Mouse (Mus musculus) cerebellum, adult 2 months (tissue): ENCODE data around the gene Ly6g5b. TPM values are rescaled to one million over a fixed set of nuclear protein-coding genes. Genes with fewer than 3 reads are reported as not detected.

Experiments used
- DNase-seq, 2 experiments: peaks; one replicate each; pipeline ENCODE4 v3.0.0; 2021
- H3K27ac ChIP-seq: fragments of 200-500 bp; 2 replicates; pipeline ENCODE4 v1.5.1; 2012; ENCODE audit warnings: low read length, control low read depth, inconsistent platforms; ENCODE audit not compliant: insufficient read depth
- H3K27me3 ChIP-seq: fragments of 200-500 bp; 2 replicates; pipeline ENCODE4 v1.6.1; 2012; ENCODE audit warnings: inconsistent platforms, mild to moderate bottlenecking, low read length, moderate library complexity; ENCODE audit not compliant: control insufficient read depth, insufficient read depth
- H3K4me1 ChIP-seq: fragments of 200-500 bp; 2 replicates; pipeline ENCODE4 v1.6.1; 2011; ENCODE audit warnings: low read length; ENCODE audit not compliant: control insufficient read depth, insufficient read depth
- H3K4me3 ChIP-seq: fragments of 200-500 bp; replicated peaks from 2 replicates; pipeline ENCODE3; 2011; ENCODE audit warnings: mild to moderate bottlenecking, low read depth, low read length, control low read depth; ENCODE audit not compliant: insufficient read depth
- CTCF ChIP-seq: fragments of 200-500 bp; IDR thresholded peaks from 2 replicates; pipeline ENCODE4 v1.5.1; 2011; ENCODE audit warnings: low read depth, mild to moderate bottlenecking, control low read depth, low read length, moderate library complexity, borderline replicate concordance; ENCODE audit not compliant: insufficient read depth
- POLR2A ChIP-seq: fragments of 200-500 bp; IDR thresholded peaks from 2 replicates; pipeline ENCODE4 v1.6.1; 2011; ENCODE audit warnings: low read length, control low read depth, borderline replicate concordance; ENCODE audit not compliant: insufficient read depth
- WGBS: fragments of 180-500 bp; shearing (Covaris S2); methylation state at CpG from one replicate; pipeline ENCODE4 v1.1.7; 2018; 5-methylcytosine and 5-hydroxymethylcytosine counted together
- polyA plus RNA-seq: library from polyadenylated mRNA; depleted of rRNA; stranded (reverse); fragments of >200 nt; gene quantifications from 2 replicates; pipeline ENCODE4 v1.2.3, GENCODE M21; 2012

Gene Ly6g5b
- polyA plus RNA-seq, 1 experiment: 3.4 TPM

DNA sequence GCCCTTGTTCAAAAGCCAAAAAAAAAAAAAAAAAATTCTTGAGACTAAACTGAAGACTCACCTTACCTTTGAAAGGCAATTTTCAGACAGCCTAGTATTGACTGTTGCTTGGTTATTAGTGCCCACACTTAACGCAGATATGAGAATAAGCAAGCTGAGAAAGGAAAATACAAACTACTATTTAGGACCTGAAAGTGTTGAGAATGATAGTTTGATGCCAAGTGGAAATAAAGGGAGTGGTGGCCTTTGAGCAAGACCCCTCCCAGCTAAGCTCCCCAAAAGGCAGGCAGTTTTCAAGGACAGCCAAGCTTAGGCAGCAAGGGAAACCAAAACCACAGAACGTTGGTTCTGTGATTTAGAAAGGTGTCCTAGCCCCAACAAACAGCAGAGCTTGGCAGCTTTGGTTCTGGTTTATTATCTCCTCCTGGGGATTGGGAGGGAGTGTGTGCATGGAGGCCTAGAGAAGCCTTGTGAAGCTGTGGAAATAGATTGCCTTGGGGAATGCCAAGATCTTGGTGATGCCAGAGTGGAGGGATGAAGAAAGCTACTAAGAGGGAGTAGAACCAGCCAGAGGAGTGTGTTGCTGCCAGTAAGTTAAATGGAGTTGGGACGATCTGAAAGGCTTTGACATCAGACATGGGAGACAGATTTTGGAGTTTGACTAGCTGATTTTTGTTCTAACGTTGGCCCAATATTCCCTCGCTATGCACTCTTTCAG is 32.9 kb upstream of the Ly6g5b start:
- TF ChIP-seq POLR2A (no peak), CTCF (no peak)
- H3K27ac ChIP-seq: no peak overlapping the region
- H3K4me1 ChIP-seq: no peaks in the 10 kb centered on the region
- H3K4me3 ChIP-seq: no peak overlapping the region
- DNase-seq: no peak
- no peaks in the 10 kb centered on the region for H3K27me3 ChIP-seq
- WGBS: 47% methylated on average over 5 of the region's 5 CpGs

DNA sequence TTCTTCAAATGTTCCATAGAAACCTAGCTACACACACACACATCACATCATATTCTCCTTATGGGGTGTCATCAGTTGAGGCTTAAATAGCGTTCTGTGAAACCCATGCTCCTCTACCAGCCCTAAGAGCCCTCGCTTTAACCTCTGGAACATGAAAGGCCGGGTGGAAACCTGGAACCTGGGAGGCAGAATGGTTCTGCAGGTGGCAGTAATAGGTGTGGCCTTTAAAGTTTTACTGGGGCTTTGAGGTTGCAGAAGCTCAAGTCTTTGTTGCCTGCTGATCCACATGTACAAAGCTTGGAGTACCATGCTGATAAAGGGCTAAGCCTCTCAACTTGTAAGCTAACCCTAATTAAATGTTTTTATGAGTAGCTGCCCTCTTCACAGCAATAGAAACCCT is 32.1 kb upstream of the Ly6g5b start:
- H3K4me3 ChIP-seq: no peak overlapping the region
- no peaks in the 10 kb centered on the region for H3K27me3 ChIP-seq
- DNase-seq: no peak
- no peak overlapping the region for H3K27ac ChIP-seq
- 60% methylated on average over 3 of the region's 3 CpGs for WGBS
- H3K4me1 ChIP-seq: no peaks in the 10 kb centered on the region
- TF ChIP-seq POLR2A (no peak), CTCF (no peak)

DNA sequence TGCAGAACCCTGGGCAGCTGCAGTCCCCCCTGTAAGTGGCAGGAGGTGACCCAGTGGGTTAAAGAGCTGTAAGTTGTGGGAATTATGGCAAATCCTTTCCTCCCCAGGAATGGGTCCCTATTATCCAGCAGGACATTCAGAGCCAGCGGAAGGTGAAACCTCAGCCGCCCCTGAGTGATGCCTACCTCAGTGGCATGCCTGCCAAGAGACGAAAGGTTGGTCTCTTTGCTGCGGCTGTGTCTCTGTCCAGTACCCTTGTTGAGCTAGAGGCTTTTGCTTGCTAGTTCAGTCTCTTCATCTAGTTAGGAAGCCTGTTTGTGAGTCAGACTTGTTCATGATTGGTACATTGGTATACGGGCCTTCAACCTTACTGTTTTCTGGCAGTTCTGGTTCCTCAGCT is 30.9 kb upstream of the Ly6g5b start:
- DNase-seq: no peak
- Histone ChIP-seq H3K4me3 (no peak overlapping the region), H3K27me3 (no peaks in the 10 kb centered on the region), H3K27ac (no peak overlapping the region), H3K4me1 (no peaks in the 10 kb centered on the region)
- 74% methylated on average over 5 of the region's 5 CpGs for WGBS
- TF ChIP-seq CTCF: no peak
- no peak for TF ChIP-seq POLR2A

DNA sequence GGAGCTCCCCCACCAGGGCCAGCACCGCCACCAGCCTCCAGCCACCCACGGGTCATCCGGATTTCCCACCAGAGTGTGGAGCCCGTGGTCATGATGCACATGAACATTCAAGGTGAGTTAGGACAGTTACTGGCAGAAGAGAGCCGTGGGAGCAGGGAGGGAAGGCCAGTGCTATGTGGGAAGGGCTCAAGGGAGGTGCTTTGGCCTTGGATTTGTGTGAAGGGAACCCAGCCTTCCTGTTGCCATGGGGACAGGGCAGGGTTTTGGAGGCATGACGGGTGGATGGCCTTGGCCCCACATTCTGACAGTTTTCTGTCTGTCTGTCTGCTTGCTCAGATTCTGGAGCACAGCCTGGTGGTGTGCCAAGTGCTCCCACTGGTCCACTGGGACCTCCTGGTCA is 26.7 kb upstream of the Ly6g5b start:
- Histone ChIP-seq H3K27me3 (no peaks in the 10 kb centered on the region), H3K4me3 (no peak overlapping the region), H3K27ac (no peak overlapping the region), H3K4me1 (peaks cover 4% of the 10 kb centered on the region; the same call in 1 of the 2 replicates)
- DNase-seq: no peak
- 70% methylated on average over 6 of the region's 6 CpGs for WGBS
- TF ChIP-seq POLR2A (no peak), CTCF (no peak)

DNA sequence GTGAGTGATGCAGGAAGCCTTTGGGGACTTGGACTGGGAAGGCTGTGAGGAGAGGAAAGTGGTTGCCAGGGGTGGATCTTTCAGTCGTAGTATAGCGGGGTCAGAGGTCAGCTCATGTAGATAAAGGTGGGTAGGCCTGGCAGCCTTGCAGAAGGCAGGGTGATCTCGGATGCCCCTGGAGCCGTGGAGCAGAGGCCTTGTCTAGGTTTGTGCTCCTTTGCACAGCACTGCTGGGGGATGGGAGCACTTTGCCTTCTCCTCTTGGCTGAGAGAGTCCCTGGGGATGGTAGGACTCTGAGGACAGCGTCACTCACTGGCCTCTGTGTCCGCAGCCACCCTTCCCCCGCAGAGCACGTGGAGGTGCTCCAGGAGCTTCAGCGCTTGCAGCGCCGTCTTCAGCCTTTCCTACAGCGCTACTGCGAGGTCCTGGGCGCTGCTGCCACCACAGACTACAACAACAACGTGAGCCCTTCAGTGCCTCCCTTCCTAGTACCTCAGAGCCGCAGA is 25.3 kb upstream of the Ly6g5b start:
- H3K4me1 ChIP-seq: peaks cover 4% of the 10 kb centered on the region; the same call in 1 of the 2 replicates
- WGBS: 71% methylated on average over 16 of the region's 16 CpGs
- no peak overlapping the region for H3K4me3 ChIP-seq
- DNase-seq: no peak
- H3K27ac ChIP-seq: no peak overlapping the region
- no peaks in the 10 kb centered on the region for H3K27me3 ChIP-seq
- TF ChIP-seq POLR2A (no peak), CTCF (no peak)

DNA sequence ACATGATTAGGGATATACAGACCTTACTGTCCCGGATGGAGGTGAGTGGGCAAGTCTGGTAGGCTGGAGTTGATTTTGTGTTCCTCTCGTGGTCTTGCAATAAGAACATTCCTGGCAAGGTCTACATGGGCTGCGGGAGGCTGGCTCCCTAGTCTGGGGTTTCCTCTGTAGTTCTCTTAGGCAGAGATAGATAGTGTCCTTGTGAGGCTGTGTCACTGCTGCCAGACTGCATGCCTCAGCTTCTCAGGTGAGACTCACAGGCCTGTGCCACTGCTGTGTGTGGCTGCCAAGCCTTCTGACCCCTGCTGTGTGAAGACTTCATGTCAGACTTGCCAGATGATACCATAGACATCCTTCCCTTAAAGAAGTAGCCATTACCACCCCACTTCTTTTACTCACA is 24.0 kb upstream of the Ly6g5b start:
- 78% methylated on average over 3 of the region's 3 CpGs for WGBS
- TF ChIP-seq POLR2A (no peak), CTCF (no peak)
- Histone ChIP-seq H3K4me3 (no peak overlapping the region), H3K27me3 (no peaks in the 10 kb centered on the region), H3K4me1 (peaks cover 4% of the 10 kb centered on the region; the same call in 1 of the 2 replicates), H3K27ac (no peak overlapping the region)
- no peak for DNase-seq

DNA sequence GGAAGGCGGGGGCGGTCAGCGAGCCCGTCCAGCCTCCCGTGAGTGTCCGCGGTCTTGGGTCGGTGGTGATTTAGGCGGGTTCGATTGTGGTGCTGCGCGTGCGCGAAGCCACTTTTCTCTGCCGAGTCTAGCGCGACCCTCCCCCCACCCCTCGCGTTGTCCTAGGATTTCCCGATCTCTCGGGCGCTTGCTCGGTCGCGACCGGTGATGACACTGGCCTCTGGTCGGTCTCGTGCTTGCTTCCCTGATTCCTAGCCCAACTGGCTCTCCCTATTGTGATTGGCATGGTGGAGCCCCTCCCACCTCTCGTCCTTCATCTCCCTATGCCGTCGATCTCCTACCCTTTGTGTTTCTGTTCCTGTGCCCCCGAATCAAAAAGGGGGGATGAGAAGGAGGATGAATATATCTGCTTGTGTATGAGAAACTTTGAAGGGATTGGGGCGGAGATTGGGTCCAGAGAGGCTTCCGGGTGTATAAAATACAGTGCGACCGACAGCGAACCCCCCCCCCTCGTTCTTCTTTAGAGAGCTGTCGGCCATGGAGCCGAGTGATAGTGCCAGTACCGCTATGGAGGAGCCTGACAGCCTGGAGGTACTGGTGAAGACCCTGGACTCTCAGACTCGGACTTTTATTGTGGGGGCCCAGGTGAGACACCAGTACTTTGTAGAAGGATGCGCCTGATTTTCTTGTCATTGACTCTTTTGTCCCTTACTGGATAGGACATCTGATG is 20.5 kb upstream of the Ly6g5b start:
- H3K27me3 ChIP-seq: no peaks in the 10 kb centered on the region
- no peak for DNase-seq
- H3K4me1 ChIP-seq: peaks cover 4% of the 10 kb centered on the region; the same call in 1 of the 2 replicates
- peak overlapping the region; percentile 96 for H3K27ac ChIP-seq
- no peak for TF ChIP-seq CTCF
- no peak for TF ChIP-seq POLR2A
- WGBS: under 1% methylated on average over 43 of the region's 43 CpGs
- peak overlapping the region; percentile 91 for H3K4me3 ChIP-seq
